Mouse (Mus musculus) lung, embryonic 15.5 days (tissue): Measurements from ENCODE around the gene Polr2l. TPM values are rescaled to one million over a fixed set of nuclear protein-coding genes. Genes with fewer than 3 reads are reported as not detected.

Experiments
- ATAC-seq: fragments of 200-750 bp; cut with Nextera tagmentation; 2 replicates; pipeline ENCODE4 v1.8.0; 2017; ENCODE audit warnings: moderate number of reproducible peaks, borderline replicate concordance; ENCODE audit not compliant: low FRiP score, low TSS enrichment; ENCODE audit errors: extremely low read depth
- H3K27ac ChIP-seq: fragments of 300-500 bp; sonication (generic); 2 replicates; pipeline ENCODE4 v1.5.1; 2015; ENCODE audit warnings: moderate library complexity, mild to moderate bottlenecking, inconsistent platforms
- H3K27me3 ChIP-seq: fragments of 300-500 bp; sonication (generic); 2 replicates; pipeline ENCODE4 v1.6.1; 2015; ENCODE audit warnings: inconsistent platforms
- H3K36me3 ChIP-seq: fragments of 300-500 bp; sonication (generic); 2 replicates; pipeline ENCODE4 v1.6.1; 2015; ENCODE audit warnings: inconsistent platforms
- H3K4me1 ChIP-seq: fragments of 300-500 bp; sonication (generic); 2 replicates; pipeline ENCODE4 v1.6.1; 2015; ENCODE audit warnings: inconsistent platforms
- H3K4me2 ChIP-seq: fragments of 300-500 bp; sonication (generic); 2 replicates; pipeline ENCODE4 v1.6.1; 2015; ENCODE audit warnings: inconsistent platforms, mild to moderate bottlenecking, moderate library complexity
- H3K4me3 ChIP-seq: fragments of 300-500 bp; sonication (generic); 2 replicates; pipeline ENCODE4 v1.5.1; 2015; ENCODE audit warnings: mild to moderate bottlenecking, inconsistent platforms
- H3K9ac ChIP-seq: fragments of 300-500 bp; sonication (generic); 2 replicates; pipeline ENCODE4 v1.6.1; 2015; ENCODE audit warnings: inconsistent platforms
- H3K9me3 ChIP-seq: fragments of 300-500 bp; sonication (generic); 2 replicates; pipeline ENCODE4 v1.6.1; 2016; ENCODE audit warnings: inconsistent platforms
- WGBS: fragments of 180-500 bp; shearing (Covaris S2); methylation state at CpG from one replicate; pipeline ENCODE4 v1.1.7; 2015; 5-methylcytosine and 5-hydroxymethylcytosine counted together
- polyA plus RNA-seq: library from polyadenylated mRNA; unstranded; fragments of >200 nt; fragmentation: Nextera tagmentation; extraction: Ambion mirVana; gene quantifications from 2 replicates; pipeline ENCODE4 v1.2.1, GENCODE M21; 2015

Gene Polr2l
- polyA plus RNA-seq, 1 experiment from 2014 or later: 66.9 TPM

GRCm38 (mm10) chr7:141501820-141502555, 27.1 kb upstream of the Polr2l start:
- Histone ChIP-seq H3K4me1 (no peaks in the 10 kb centered on the region), H3K27me3 (no peaks in the 10 kb centered on the region), H3K9ac (no peak overlapping the region), H3K4me3 (no peak overlapping the region), H3K27ac (no peak overlapping the region), H3K36me3 (no peaks in the 10 kb centered on the region), H3K9me3 (no peaks in the 10 kb centered on the region), H3K4me2 (no peak overlapping the region)
- WGBS: 81% methylated on average over 7 of the region's 7 CpGs
- no peak for ATAC-seq

- no peaks in the 10 kb centered on the region for H3K27me3 ChIP-seq
- H3K4me3 ChIP-seq: no peak overlapping the region
- H3K27ac ChIP-seq: no peak overlapping the region
- no peaks in the 10 kb centered on the region for H3K4me1 ChIP-seq
- H3K4me2 ChIP-seq: no peak overlapping the region
- no peak overlapping the region for H3K9ac ChIP-seq
- H3K9me3 ChIP-seq: no peaks in the 10 kb centered on the region
- ATAC-seq: no peak
- 91% methylated on average over 3 of the region's 3 CpGs for WGBS
- H3K36me3 ChIP-seq: peaks cover 15% of the 10 kb centered on the region; the same call in 1 of the 2 replicates
These were observed 22.7 kb upstream of the Polr2l start for GRCm38 (mm10) chr7:141497600-141497999.

- Histone ChIP-seq H3K27ac (no peak overlapping the region), H3K4me2 (no peak overlapping the region), H3K9me3 (no peaks in the 10 kb centered on the region), H3K4me1 (no peaks in the 10 kb centered on the region), H3K9ac (no peak overlapping the region), H3K4me3 (no peak overlapping the region), H3K36me3 (peaks cover 27% of the 10 kb centered on the region), H3K27me3 (no peaks in the 10 kb centered on the region)
- 71% methylated on average over 4 of the region's 4 CpGs for WGBS
- no peak for ATAC-seq
These were observed 21.0 kb upstream of the Polr2l start for GRCm38 (mm10) chr7:141495940-141496339.

GRCm38 (mm10) chr7:141495379-141495778, 20.4 kb upstream of the Polr2l start:
- no peak overlapping the region for H3K9ac ChIP-seq
- H3K4me2 ChIP-seq: no peak overlapping the region
- H3K27ac ChIP-seq: no peak overlapping the region
- H3K36me3 ChIP-seq: peaks cover 27% of the 10 kb centered on the region
- H3K27me3 ChIP-seq: no peaks in the 10 kb centered on the region
- ATAC-seq: no peak
- 86% methylated on average over 2 of the region's 2 CpGs for WGBS
- no peaks in the 10 kb centered on the region for H3K4me1 ChIP-seq
- H3K4me3 ChIP-seq: no peak overlapping the region
- H3K9me3 ChIP-seq: no peaks in the 10 kb centered on the region

- 77% methylated on average over 1 of the region's 1 CpGs for WGBS
- Histone ChIP-seq H3K9ac (no peak overlapping the region), H3K4me1 (no peaks in the 10 kb centered on the region), H3K4me2 (no peak overlapping the region), H3K9me3 (no peaks in the 10 kb centered on the region), H3K27me3 (no peaks in the 10 kb centered on the region), H3K27ac (no peak overlapping the region), H3K36me3 (peaks cover 30% of the 10 kb centered on the region), H3K4me3 (no peak overlapping the region)
- ATAC-seq: no peak
These were observed 18.8 kb upstream of the Polr2l start for GRCm38 (mm10) chr7:141493729-141494128.

- H3K36me3 ChIP-seq: peaks cover 30% of the 10 kb centered on the region
- ATAC-seq: no peak
These were observed 17.8 kb upstream of the Polr2l start for GRCm38 (mm10) chr7:141492738-141493137.

GRCm38 (mm10) chr7:141491151-141491550, 16.2 kb upstream of the Polr2l start:
- Histone ChIP-seq H3K4me2 (no peak overlapping the region), H3K36me3 (peaks cover 30% of the 10 kb centered on the region), H3K27ac (no peak overlapping the region), H3K9me3 (no peaks in the 10 kb centered on the region), H3K4me1 (no peaks in the 10 kb centered on the region), H3K9ac (no peak overlapping the region), H3K27me3 (no peaks in the 10 kb centered on the region), H3K4me3 (no peak overlapping the region)
- ATAC-seq: no peak
- 88% methylated on average over 2 of the region's 2 CpGs for WGBS

More at GRCm38 (mm10) chr7:141492738-141493137, 17.8 kb upstream of the Polr2l start:
- H3K27ac ChIP-seq: no peak overlapping the region
- H3K4me1 ChIP-seq: no peaks in the 10 kb centered on the region
- no peak overlapping the region for H3K4me2 ChIP-seq
- H3K9me3 ChIP-seq: no peaks in the 10 kb centered on the region
- no peak overlapping the region for H3K9ac ChIP-seq
- H3K27me3 ChIP-seq: no peaks in the 10 kb centered on the region
- WGBS: 81% methylated on average over 5 of the region's 5 CpGs
- H3K4me3 ChIP-seq: no peak overlapping the region

- H3K36me3 ChIP-seq: peaks cover 10% of the 10 kb centered on the region
- H3K4me3 ChIP-seq: no peak overlapping the region
- H3K4me1 ChIP-seq: peaks cover 14% of the 10 kb centered on the region
- H3K4me2 ChIP-seq: no peak overlapping the region
- H3K9me3 ChIP-seq: no peaks in the 10 kb centered on the region
- no peak overlapping the region for H3K9ac ChIP-seq
- H3K27ac ChIP-seq: no peak overlapping the region
- WGBS: 67% methylated on average over 7 of the region's 7 CpGs
- no peak for ATAC-seq
- peaks cover 6% of the 10 kb centered on the region; the same call in 1 of the 2 replicates for H3K27me3 ChIP-seq
These were observed 12.2 kb upstream of the Polr2l start for GRCm38 (mm10) chr7:141487141-141487540.

- Histone ChIP-seq H3K4me2 (no peak overlapping the region), H3K4me3 (no peak overlapping the region), H3K36me3 (0 out of 2 replicates have a peak, but pooled peaks cover 3% of the 10 kb centered on the region), H3K4me1 (peaks cover 23% of the 10 kb centered on the region), H3K27me3 (peaks cover 11% of the 10 kb centered on the region; the same call in 1 of the 2 replicates), H3K27ac (no peak overlapping the region), H3K9me3 (no peaks in the 10 kb centered on the region), H3K9ac (no peak overlapping the region)
- no peak for ATAC-seq
- WGBS: 96% methylated on average over 1 of the region's 1 CpGs
These were observed 11.3 kb upstream of the Polr2l start for GRCm38 (mm10) chr7:141486239-141486638.

- Histone ChIP-seq H3K27ac (no peak overlapping the region), H3K27me3 (peaks cover 11% of the 10 kb centered on the region; the same call in 1 of the 2 replicates), H3K4me2 (no peak overlapping the region), H3K4me1 (peaks cover 29% of the 10 kb centered on the region), H3K9me3 (no peaks in the 10 kb centered on the region), H3K9ac (no peak overlapping the region), H3K4me3 (no peak overlapping the region), H3K36me3 (0 out of 2 replicates have a peak, but pooled peaks cover 3% of the 10 kb centered on the region)
- no peak for ATAC-seq
- 86% methylated on average over 2 of the region's 2 CpGs for WGBS
These were observed 10.7 kb upstream of the Polr2l start for GRCm38 (mm10) chr7:141485606-141486005.

- Histone ChIP-seq H3K4me3 (no peak overlapping the region), H3K4me1 (peaks cover 32% of the 10 kb centered on the region), H3K4me2 (no peak overlapping the region), H3K27me3 (peaks cover 11% of the 10 kb centered on the region; the same call in 1 of the 2 replicates), H3K9ac (no peak overlapping the region), H3K36me3 (0 out of 2 replicates have a peak, but pooled peaks cover 3% of the 10 kb centered on the region), H3K9me3 (no peaks in the 10 kb centered on the region), H3K27ac (no peak overlapping the region)
- 38% methylated on average over 2 of the region's 2 CpGs for WGBS
- no peak for ATAC-seq
These were observed 10.3 kb upstream of the Polr2l start for GRCm38 (mm10) chr7:141485186-141485585.
